Mouse (Mus musculus) lung, embryonic 16.5 days (tissue): ENCODE results near the gene Arhgef7. TPM values are rescaled to one million over a fixed set of nuclear protein-coding genes. Genes with fewer than 3 reads are reported as not detected.

Source experiments
- ATAC-seq: fragments of 200-750 bp; cut with Nextera tagmentation; 2 replicates; pipeline ENCODE4 v1.8.0; 2017; ENCODE audit warnings: low read depth, mild to moderate bottlenecking, moderate library complexity
- H3K27ac ChIP-seq: fragments of 300-500 bp; sonication (generic); 2 replicates; pipeline ENCODE4 v1.5.1; 2014; ENCODE audit warnings: mild to moderate bottlenecking, control low read depth, low read length
- H3K27me3 ChIP-seq: fragments of 300-500 bp; sonication (generic); 2 replicates; pipeline ENCODE4 v1.6.1; 2014; ENCODE audit warnings: low read depth, low read length, mixed read lengths; ENCODE audit not compliant: control insufficient read depth, insufficient read depth
- H3K36me3 ChIP-seq: fragments of 300-500 bp; sonication (generic); 2 replicates; pipeline ENCODE4 v1.6.1; 2014; ENCODE audit warnings: low read length; ENCODE audit not compliant: control insufficient read depth, insufficient read depth
- H3K4me1 ChIP-seq: fragments of 300-500 bp; sonication (generic); replicated peaks from 2 replicates; pipeline ENCODE4 v1.6.1; 2014; ENCODE audit warnings: low read length, mixed read lengths; ENCODE audit not compliant: control insufficient read depth, insufficient read depth
- H3K4me2 ChIP-seq: fragments of 300-500 bp; sonication (generic); 2 replicates; pipeline ENCODE4 v1.6.1; 2014; ENCODE audit warnings: low read depth, low read length, control low read depth
- H3K4me3 ChIP-seq: fragments of 300-500 bp; sonication (generic); 2 replicates; pipeline ENCODE4 v1.5.1; 2014; ENCODE audit warnings: mild to moderate bottlenecking, low read length, control low read depth
- H3K9ac ChIP-seq: fragments of 300-500 bp; sonication (generic); 2 replicates; pipeline ENCODE4 v1.6.1; 2014; ENCODE audit warnings: low read length, control low read depth
- H3K9me3 ChIP-seq: fragments of 300-500 bp; sonication (generic); 2 replicates; pipeline ENCODE4 v1.6.1; 2016; ENCODE audit warnings: low read length; ENCODE audit not compliant: control insufficient read depth
- WGBS: fragments of 180-500 bp; shearing (Covaris S2); extraction: QIAGEN DNeasy Blood & Tissue Kit; methylation state at CpG from one replicate; pipeline ENCODE4 v1.1.7; 2014; 5-methylcytosine and 5-hydroxymethylcytosine counted together
- polyA plus RNA-seq: library from polyadenylated mRNA; unstranded; fragments of >200 nt; fragmentation: Nextera tagmentation; extraction: Ambion mirVana; gene quantifications from 2 replicates; pipeline ENCODE4 v1.2.1, GENCODE M21; 2015

Gene Arhgef7
- polyA plus RNA-seq, 1 experiment from 2014 or later: 40.1 TPM

DNA sequence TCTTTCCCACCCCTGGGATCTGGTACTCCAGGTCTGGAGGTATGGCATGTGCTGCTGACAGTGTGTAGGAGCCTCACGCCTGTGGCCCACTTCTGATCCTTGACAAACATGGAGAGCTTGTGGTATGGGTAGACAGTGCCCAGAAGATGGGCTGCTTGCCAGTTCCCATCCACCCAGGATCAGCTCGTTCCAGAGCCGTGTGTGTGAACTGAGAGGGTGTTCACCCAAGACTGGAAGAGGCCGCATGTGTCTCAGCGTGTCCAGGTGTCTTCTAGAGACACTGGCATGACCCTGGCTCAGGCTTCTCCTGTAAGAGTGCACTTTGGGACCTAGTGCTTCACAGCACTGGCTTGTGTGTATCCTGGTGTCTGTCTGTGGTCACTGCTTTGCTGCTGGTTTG lies 82.9 kb downstream of the Arhgef7 start:
- Histone ChIP-seq H3K4me2 (no peak overlapping the region), H3K9me3 (no peaks in the 10 kb centered on the region), H3K9ac (no peak overlapping the region), H3K27ac (no peak overlapping the region), H3K27me3 (no peaks in the 10 kb centered on the region), H3K4me3 (no peak overlapping the region), H3K4me1 (no peaks in the 10 kb centered on the region), H3K36me3 (peaks cover 54% of the 10 kb centered on the region)
- no peak for ATAC-seq
- 88% methylated on average over 5 of the region's 5 CpGs for WGBS

DNA sequence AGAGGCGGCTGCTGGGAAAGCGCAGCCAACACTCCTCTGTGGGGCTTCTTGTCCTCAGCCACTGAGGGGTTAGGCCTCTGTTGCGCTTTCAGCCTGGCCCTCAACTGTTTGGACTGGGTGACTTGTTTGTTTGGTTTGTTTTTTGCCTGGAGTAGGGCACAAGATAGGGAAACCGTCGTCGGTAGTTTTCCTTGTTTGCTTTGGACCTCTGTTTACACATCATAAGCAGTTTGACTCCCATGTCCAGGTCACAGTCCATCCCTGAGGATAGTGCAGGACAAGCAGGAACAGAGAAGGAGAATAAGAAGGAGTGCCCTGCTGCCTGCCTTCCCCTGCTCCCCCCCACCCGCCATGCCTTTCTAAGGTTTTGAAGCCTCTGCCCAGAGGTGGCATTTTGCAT lies 86.3 kb downstream of the Arhgef7 start:
- ATAC-seq: no peak
- WGBS: 66% methylated on average over 7 of the region's 7 CpGs
- Histone ChIP-seq H3K36me3 (peaks cover 62% of the 10 kb centered on the region), H3K27me3 (no peaks in the 10 kb centered on the region), H3K27ac (no peak overlapping the region), H3K9ac (no peak overlapping the region), H3K4me1 (no peaks in the 10 kb centered on the region), H3K4me3 (no peak overlapping the region), H3K4me2 (no peak overlapping the region), H3K9me3 (no peaks in the 10 kb centered on the region)

DNA sequence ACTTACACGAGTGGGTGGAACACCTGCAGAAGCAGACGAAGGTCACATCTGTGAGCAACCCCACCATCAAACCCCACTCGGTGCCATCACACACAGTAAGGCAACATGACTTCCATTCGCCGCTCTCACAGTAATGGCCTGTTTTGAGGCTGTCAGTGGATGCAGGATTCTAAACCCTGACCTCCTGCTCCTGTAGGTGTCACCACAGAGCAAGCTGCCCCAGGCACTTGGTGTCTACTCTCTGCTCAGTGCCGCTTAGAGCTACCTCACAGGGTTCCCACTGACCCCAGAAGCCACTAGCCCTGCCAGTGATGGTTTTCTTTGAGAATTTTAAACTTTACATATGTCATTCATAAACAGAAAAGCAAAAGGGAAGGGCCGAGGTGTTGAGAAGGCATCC lies 87.7 kb downstream of the Arhgef7 start:
- 77% methylated on average over 7 of the region's 7 CpGs for WGBS
- no peak overlapping the region for H3K4me3 ChIP-seq

DNA sequence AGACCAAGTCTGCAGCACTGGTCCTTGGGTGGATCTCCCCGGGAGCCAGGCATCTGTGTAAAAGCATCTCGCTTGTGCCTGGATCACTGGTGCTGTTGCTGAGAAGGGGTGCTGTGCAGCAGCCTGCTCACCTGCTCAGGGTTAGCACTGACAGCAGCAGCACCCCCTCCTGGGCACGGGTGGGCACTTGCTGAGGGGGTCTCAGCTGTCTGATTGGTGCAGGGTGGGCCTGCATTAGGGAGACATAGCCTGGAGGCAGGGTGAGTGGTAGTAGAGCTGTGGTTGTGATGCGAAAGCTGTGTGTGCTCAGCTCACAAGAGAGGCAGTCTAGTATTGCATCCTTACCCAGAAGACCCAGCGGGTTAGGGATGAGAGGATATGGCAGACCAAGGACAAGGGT lies 92.6 kb downstream of the Arhgef7 start:
- H3K4me2 ChIP-seq: no peak overlapping the region
- no peaks in the 10 kb centered on the region for H3K27me3 ChIP-seq
- H3K4me3 ChIP-seq: no peak overlapping the region
- no peaks in the 10 kb centered on the region for H3K4me1 ChIP-seq
- no peak overlapping the region for H3K9ac ChIP-seq
- H3K9me3 ChIP-seq: no peaks in the 10 kb centered on the region
- H3K27ac ChIP-seq: no peak overlapping the region
- no peak for ATAC-seq
- peaks cover 49% of the 10 kb centered on the region for H3K36me3 ChIP-seq
- 89% methylated on average over 5 of the region's 5 CpGs for WGBS

More for the DNA sequence above, 87.7 kb downstream of the Arhgef7 start:
- peaks cover 67% of the 10 kb centered on the region for H3K36me3 ChIP-seq
- H3K4me1 ChIP-seq: no peaks in the 10 kb centered on the region
- no peak for ATAC-seq
- H3K4me2 ChIP-seq: no peak overlapping the region
- H3K9ac ChIP-seq: no peak overlapping the region
- H3K27me3 ChIP-seq: no peaks in the 10 kb centered on the region
- H3K27ac ChIP-seq: no peak overlapping the region
- no peaks in the 10 kb centered on the region for H3K9me3 ChIP-seq

DNA sequence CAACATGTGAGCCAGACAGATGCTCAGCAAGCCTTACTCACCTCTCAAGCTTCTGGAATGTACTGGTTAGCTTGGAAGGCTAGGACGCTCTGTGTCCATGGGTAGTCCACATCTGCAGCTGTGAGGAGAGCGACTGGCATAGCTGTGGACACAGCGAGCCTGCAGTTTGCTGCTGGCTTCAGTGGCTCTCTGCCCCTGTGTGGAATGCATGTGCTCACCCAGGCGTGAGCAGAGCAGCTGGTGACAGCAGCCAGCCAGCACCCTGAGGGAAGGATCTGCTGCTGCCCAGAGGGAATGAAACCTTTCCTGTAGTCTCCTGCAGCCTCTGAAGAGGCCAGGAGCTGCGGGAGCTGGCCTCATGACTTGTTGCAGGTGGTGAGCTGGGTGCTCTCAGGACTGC lies 93.0 kb downstream of the Arhgef7 start:
- Histone ChIP-seq H3K36me3 (peaks cover 45% of the 10 kb centered on the region), H3K9me3 (no peaks in the 10 kb centered on the region), H3K27ac (no peak overlapping the region), H3K9ac (no peak overlapping the region), H3K27me3 (no peaks in the 10 kb centered on the region), H3K4me3 (no peak overlapping the region), H3K4me2 (no peak overlapping the region), H3K4me1 (no peaks in the 10 kb centered on the region)
- no peak for ATAC-seq
- 87% methylated on average over 5 of the region's 5 CpGs for WGBS

DNA sequence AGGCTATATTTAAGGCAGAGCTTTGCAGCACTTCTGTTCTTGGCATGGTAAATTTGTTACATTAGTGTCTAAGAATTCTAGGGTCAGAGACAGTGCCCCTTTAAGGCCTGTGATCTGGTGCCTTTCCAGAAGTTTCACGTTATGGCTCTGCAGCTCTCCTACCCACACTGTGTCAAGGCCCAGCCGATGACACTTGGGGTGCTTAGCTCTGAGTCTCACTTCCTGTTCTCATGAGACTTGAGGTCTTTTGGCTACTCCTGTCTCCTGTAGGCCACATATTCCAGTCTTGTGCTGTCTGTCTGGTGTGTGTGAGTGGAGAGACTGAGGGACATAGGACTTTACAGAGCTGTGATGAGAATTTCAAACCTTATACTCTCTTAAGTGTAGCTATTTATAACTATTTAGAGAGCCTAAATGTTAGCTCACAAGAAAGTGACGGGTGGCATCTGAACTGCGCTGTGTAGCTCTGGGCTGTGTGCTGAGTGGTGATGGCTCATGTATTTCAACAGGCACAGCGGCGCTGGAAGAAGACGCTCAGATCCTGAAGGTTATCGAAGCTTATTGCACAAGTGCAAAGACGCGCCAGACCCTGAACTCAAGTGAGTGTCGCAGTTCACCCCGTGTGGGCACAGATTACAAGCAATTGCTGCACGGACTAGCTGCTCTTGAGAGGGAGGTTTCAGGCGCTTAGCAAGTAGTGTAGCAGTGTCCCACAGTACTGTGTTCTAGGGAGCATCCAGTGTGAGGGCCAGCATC lies 94.1 kb downstream of the Arhgef7 start:
- H3K36me3 ChIP-seq: peaks cover 35% of the 10 kb centered on the region
- no peak overlapping the region for H3K9ac ChIP-seq
- no peaks in the 10 kb centered on the region for H3K9me3 ChIP-seq
- H3K4me3 ChIP-seq: no peak overlapping the region
- no peak overlapping the region for H3K27ac ChIP-seq
- WGBS: 82% methylated on average over 14 of the region's 14 CpGs
- H3K4me2 ChIP-seq: no peak overlapping the region
- no peaks in the 10 kb centered on the region for H3K27me3 ChIP-seq
- no peak for ATAC-seq
- H3K4me1 ChIP-seq: no peaks in the 10 kb centered on the region

DNA sequence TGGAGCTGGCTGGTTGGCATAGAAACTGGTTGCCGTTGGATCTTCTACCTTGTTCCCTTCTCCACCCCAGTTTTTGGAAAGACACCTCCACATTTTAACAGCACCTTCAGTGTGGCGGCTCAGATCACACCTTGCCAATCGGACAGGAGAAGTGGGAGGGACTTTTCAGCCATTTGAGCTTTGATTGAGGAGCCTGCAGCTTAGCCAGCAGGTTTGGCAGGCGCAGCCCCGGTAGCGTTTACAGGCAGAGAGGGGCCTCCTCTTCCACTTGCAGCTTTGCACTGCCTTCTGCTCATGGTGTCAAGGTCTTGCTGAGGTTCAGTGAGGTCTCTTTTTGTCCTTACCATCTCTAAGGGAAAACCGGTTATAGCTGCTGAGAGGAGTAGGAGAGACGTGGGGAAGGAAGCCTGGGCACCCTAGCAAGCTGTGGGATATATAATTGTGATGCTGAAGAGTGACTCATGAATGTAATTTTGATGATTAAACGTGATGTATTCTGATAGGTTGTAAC lies 95.1 kb downstream of the Arhgef7 start:
- 60% methylated on average over 9 of the region's 9 CpGs for WGBS
- H3K4me3 ChIP-seq: no peak overlapping the region
- ATAC-seq: no peak
- H3K9me3 ChIP-seq: no peaks in the 10 kb centered on the region
- H3K9ac ChIP-seq: no peak overlapping the region
- H3K27me3 ChIP-seq: no peaks in the 10 kb centered on the region
- no peak overlapping the region for H3K4me2 ChIP-seq
- H3K27ac ChIP-seq: no peak overlapping the region
- H3K4me1 ChIP-seq: no peaks in the 10 kb centered on the region
- peaks cover 32% of the 10 kb centered on the region for H3K36me3 ChIP-seq

DNA sequence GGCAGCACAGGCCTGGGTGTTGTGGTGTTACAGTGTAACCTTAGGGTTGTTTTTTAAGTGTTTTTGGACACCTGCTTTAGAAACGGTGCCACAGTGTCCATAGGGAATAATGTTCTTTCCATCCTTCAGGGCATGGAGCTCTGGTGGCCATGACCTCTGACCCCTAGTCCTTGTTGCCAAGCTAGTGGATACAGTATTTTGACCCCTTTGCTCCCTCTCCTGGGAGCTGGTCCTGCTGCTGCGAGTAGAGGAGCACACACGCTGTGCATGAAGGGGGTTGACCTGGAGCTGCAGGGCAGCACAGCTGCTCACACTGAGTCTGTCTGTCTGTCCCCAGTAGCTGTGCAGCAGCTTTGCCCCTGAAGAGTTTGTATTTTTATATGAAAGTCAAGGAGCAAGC lies 98.2 kb downstream of the Arhgef7 start:
- Histone ChIP-seq H3K27me3 (no peaks in the 10 kb centered on the region), H3K4me3 (no peak overlapping the region), H3K36me3 (peaks cover 12% of the 10 kb centered on the region), H3K9ac (no peak overlapping the region), H3K9me3 (no peaks in the 10 kb centered on the region), H3K27ac (no peak overlapping the region), H3K4me1 (0 out of 2 replicates have a peak, but pooled peaks cover 4% of the 10 kb centered on the region), H3K4me2 (no peak overlapping the region)
- no peak for ATAC-seq
- 52% methylated on average over 3 of the region's 3 CpGs for WGBS

DNA sequence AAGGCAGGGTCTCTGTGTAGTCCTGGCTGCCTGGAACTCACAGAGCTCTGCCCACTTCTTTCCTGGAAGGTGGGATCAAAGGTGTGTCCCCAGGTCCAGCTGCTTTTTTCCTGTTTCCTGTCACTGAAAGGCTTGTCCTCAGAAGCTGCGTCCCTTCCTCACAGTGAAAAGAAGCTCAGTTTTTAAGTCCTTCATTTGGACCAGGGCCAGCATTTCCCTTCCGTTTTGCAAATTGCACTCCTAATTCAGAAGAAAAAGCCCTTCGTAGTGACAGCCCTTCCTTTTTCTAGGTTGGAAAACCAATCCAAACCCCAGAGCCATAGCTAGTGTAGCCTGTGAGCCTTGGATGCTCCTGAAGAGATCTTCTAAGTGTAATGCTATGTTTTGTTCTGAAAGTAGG lies 99.8 kb downstream of the Arhgef7 start:
- H3K4me1 ChIP-seq: 0 out of 2 replicates have a peak, but pooled peaks cover 4% of the 10 kb centered on the region
- WGBS: 66% methylated on average over 3 of the region's 3 CpGs
- no peaks in the 10 kb centered on the region for H3K27me3 ChIP-seq
- ATAC-seq: no peak
- H3K4me2 ChIP-seq: no peak overlapping the region
- peaks cover 11% of the 10 kb centered on the region for H3K36me3 ChIP-seq
- H3K4me3 ChIP-seq: no peak overlapping the region
- no peak overlapping the region for H3K9ac ChIP-seq
- no peaks in the 10 kb centered on the region for H3K9me3 ChIP-seq
- no peak overlapping the region for H3K27ac ChIP-seq
